Mouse (Mus musculus) left cerebral cortex, postnatal 25 days (tissue): ENCODE results near the gene Mrgpra1. TPM values are rescaled to one million over a fixed set of nuclear protein-coding genes. Genes with fewer than 3 reads are reported as not detected.
"Not testable (repeated sequence)": the region's sequence is repeated elsewhere in the genome, so short reads cannot be mapped to it uniquely, and the experiment has no call there.

Experiments used
- DNase-seq, 2 experiments: peaks; one replicate each; pipeline ENCODE4 v3.0.0; 2022; ENCODE audit warnings: low spot score in 2 of 2, mixed read lengths in 1 of 2
- intact Hi-C: fragments of 180-260 bp; cut with DNase I; formaldehyde crosslinking; loops from one replicate; pipeline ENCODE4 v1.15.1; 2025
- total RNA-seq, 2 experiments: library from RNA; stranded (reverse); gene quantifications; 2 replicates each; pipeline ENCODE4 v1.2.3; 2021

Mrgpra1 gene
- total RNA-seq: not detected

DNA sequence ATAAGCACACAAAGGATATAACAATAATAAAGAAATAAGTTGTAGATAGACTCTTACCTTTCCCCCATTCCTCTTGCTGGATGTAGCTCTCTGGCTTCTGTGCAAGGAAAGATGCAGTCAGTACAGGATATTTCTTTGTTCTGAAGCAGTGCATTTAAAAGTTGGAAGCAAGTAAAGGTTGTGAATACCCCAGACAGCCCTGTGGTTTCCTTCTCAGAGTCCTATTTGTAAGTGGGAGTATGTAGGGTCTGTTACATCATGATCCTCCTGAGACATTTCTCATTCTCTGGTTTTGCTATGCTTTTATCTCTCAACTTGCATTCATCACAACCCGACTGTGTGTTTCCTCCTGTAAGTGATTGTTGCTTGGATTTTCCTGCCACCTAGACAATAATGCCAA, at the start of gene Mrgpra1:
TSS of gene Mrgpra1 (minus strand) at position 101 of the 400 bp plus-strand sequence.
- intact Hi-C loops: no loop called here
- no peak for DNase-seq

DNA sequence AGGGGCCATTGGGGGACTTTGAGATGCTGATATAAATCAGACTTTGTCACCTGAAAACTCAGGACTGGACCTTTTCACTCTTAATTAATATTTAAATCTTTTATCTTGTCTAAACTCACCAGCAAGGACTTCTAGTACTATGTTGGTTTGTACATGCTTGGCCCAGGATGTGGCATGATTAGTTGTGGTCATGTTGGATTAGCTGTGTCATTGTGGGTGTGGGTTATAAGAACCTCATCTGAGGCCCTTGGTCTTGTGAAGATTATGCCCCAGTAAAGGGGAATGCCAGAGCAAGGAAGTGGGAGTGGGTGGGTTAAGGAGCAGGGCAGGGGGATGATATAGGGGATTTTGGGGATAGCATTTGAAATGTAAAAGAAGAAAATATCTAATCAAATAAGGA, 47.1 kb upstream of the Mrgpra1 start:
- intact Hi-C loops: no loop called here
- no peak for DNase-seq

DNA sequence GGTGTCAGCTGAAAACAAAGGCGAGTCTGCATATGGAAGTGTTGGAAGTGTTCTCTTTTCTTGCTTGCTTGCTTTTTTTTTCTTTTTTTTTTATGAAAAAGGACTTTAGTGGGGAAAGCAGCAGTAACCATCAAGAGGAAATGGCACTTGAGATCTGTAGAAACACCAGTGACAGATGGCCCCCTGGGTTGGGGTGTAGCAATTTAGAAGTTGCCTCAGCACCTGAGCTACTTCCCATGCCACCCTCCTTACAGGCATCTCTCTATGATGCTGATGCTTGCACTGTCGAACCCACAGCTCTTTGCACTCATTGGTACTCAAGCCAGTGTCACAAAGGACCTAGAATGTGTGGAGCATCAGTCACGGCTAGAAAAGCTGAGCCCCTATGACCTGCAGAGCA, 5.6 kb downstream of the Mrgpra1 start:
- intact Hi-C loops: no loop called here
- DNase-seq: no peak

DNA sequence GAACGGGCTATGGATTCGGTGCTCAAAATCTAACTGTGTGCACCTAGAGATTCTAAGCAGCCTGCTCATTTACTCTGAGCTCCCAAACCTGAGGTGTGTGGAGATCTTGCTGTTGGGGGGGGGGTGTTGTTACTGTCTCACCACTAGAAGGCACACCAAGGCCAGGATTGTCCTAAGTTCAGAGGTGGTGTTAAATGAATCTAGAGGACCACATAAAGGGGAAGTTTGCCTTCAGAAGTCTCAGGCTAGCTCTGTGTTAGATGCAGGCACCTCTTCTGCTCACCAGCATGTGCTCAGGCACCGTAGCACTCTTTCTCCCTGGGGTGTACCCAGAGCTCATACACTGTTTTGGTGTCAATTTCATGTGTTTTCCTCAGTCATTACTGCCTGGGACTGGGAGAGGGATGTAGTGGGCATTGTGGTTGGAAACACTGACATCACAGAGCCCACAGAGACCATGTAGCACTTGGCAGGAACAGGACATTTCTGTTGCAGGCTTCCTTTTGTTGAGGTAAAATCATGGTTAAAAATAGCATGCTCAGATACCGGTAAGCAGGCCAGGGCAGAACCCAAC, 8.0 kb downstream of the Mrgpra1 start:
- intact Hi-C loops: no loop called here
- no peak for DNase-seq

DNA sequence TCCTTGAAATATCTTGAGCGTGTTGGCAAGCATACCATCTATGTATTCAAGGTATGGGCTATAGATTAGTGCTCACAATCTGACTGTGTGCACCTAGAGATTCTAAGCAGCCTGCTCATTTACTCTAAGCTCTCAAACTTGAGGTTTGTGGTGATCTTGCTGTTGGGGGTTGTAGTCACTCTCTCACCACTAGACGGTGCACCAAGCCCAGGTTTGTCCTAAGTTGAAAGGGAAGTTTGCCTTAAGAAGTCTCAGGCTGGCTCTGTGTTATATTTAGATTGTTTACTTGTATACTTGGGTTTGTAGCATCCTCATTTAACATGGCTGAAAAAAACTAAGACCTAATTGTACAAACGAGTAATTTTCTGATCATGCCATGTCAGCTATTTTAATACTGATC, 12.2 kb downstream of the Mrgpra1 start:
- DNase-seq, intact Hi-C loops: not testable (repeated sequence)

DNA sequence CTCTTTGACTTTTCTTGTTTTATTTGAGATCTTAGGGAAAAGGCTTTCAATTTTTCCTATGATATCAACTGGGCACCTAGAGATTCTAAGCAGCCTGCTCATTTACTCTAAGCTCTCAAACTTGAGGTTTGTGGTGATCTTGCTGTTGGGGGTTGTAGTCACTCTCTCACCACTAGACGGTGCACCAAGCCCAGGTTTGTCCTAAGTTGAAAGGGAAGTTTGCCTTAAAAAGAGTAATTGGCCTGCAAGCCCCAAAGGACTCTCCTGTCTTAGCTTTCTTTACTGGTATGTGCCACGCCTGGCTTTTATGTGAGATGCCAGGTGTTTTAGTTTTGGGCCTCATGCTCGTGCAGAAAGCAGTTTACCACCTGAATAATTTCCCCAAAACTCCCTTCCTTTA, 12.7 kb downstream of the Mrgpra1 start:
- intact Hi-C loops: not testable (repeated sequence)

DNA sequence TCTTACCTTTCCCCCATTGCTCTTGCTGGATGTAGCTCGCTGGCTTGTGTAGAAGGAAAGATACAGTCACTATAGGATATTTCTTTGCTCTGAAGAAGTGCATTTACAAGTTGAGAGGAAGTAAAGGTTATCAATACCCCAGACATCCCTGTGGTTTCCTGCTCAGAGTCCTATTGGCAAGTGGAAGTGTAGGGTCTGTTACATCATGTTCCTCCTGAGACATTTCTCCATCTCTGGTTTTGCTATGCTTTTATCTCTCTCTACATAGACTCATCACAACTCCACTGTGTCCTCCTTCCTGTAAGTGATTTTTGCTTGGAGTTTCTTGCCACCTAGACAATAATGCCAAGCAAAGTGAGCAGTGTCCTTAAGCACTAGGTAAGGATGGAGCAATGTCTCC, 35.7 kb downstream of the Mrgpra1 start:
- intact Hi-C loops: no loop called here
- DNase-seq: no peak

More for the DNA sequence above, 12.7 kb downstream of the Mrgpra1 start:
- DNase-seq: not testable (repeated sequence)

DNA sequence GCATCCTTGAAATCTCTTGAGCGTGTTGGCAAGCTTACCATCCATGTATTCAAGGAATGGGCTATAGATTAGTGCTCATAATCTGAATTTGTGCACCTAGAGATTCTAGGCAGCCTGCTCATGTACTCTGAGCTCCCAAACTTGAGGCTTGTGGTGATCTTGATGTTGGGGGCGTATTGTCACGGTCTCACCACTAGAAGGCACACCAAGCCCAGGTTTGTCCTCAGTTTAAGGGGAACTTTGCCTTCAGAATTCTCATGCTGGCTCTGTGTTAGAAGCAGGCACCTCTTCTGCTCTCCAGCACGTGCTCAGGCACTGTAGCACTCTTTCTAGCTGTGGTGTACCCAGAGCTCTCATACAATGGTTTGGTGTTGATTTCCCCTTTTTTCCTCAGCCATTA, 41.8 kb downstream of the Mrgpra1 start:
- DNase-seq: no peak
- intact Hi-C loops: no loop called here

DNA sequence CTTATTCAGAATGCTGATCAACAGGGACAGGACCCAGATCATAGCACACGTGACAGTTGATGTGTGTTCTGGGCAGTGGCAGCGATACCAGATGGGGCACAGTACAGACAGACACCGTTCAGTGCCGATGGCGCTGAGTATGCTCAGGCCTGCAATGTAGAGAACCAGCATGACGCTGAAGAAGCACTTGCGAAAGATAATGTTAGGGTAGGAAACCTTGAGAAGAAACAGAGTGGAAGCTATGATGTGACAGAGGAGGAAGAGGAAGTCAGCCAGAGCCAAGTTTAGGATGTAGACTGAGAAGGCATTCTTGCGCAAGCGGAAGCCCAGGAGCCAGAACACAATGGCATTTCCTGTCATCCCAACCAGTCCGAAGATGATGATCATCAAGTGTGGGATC, 44.2 kb downstream of the Mrgpra1 start:
- intact Hi-C loops: loop anchor here (2.0 kb wide), 1 partner anchor 25 kb away; no protein-coding TSS in a partner anchor
- no peak for DNase-seq

DNA sequence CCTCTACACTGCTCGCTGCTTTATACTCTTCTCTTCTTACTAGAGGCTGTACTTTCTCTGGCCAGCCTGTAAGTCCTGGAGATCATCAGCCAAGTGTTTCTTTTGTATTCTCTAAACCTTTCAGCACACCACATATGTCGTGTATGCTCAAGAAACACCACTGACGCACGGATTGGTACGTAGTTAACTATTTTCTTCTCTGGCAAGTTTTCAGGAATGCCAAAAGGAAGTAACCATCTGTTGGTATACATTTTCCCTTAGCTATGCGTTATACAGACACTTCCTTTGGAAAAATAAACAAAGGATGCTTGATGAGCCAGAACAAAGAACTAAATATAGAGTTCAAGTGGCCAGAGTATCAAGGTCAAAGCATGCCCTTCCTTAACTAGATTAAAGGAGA, 49.4 kb downstream of the Mrgpra1 start:
- intact Hi-C loops, DNase-seq: not testable (repeated sequence)

DNA sequence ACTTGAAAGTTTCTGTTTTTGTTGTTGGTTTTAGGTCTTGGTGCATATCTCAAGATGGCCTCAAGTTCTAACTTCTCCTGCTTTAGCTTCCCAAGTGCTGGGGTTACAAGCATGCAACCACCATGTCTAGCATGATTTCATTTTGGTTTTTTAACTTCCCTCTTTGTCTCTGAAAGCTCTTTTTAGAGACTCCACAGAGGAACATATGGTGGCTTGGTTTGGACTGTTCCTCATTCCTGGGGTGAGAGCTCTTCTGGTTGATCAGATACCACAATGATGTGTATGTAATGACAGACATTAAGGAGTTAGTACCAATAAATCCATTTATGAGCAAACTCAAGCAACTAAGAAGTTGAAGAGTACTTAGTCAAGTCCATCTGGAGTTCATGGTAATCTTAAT, 54.4 kb downstream of the Mrgpra1 start:
- DNase-seq: not testable (repeated sequence)

More for the DNA sequence above, 54.4 kb downstream of the Mrgpra1 start:
- intact Hi-C loops: not testable (repeated sequence)

Other genes with a start within 250 kb of the Mrgpra1 start
- 100 to 1,000 TPM; 150 to 173 TPM for gene Ptpn5, start 220.6 kb downstream of the Mrgpra1 start, total RNA-seq
- gene Mrgpra6, start 149.3 kb downstream of the Mrgpra1 start, total RNA-seq: not detected
- gene Mrgpra9, start 101.4 kb downstream of the Mrgpra1 start, total RNA-seq: not detected
- gene Mrgpra2a, start 97.9 kb upstream of the Mrgpra1 start, total RNA-seq: not detected
- gene Mrgpra2b, start 174.6 kb upstream of the Mrgpra1 start, total RNA-seq: not detected
- not detected for gene Mrgpra3, start 247.1 kb upstream of the Mrgpra1 start, total RNA-seq